Mouse (Mus musculus) heart, postnatal 0 days (tissue): ENCODE measurements around the gene Znrf3. TPM values are rescaled to one million over a fixed set of nuclear protein-coding genes. Genes with fewer than 3 reads are reported as not detected.

Experiments
- ATAC-seq: fragments of 200-750 bp; cut with Nextera tagmentation; 2 replicates; pipeline ENCODE4 v1.8.0; 2017; ENCODE audit warnings: low read depth, moderate number of reproducible peaks, moderate library complexity; ENCODE audit not compliant: insufficient read depth
- DNase-seq: peaks from one replicate; pipeline ENCODE4 v3.0.0-alpha.2; 2016; ENCODE audit warnings: low spot score
- H3K27ac ChIP-seq: fragments of 300-500 bp; sonication (generic); 2 replicates; pipeline ENCODE4 v1.5.1; 2014; ENCODE audit warnings: low read depth, mild to moderate bottlenecking
- H3K27me3 ChIP-seq: fragments of 300-500 bp; sonication (generic); 2 replicates; pipeline ENCODE4 v1.6.1; 2014; ENCODE audit warnings: low read length, mixed read lengths; ENCODE audit not compliant: control insufficient read depth, insufficient read depth
- H3K36me3 ChIP-seq: fragments of 300-500 bp; sonication (generic); replicated peaks from 2 replicates; pipeline ENCODE4 v1.6.1; 2014; ENCODE audit warnings: low read length, mixed read lengths; ENCODE audit not compliant: control insufficient read depth, insufficient read depth
- H3K4me1 ChIP-seq: fragments of 300-500 bp; sonication (generic); 2 replicates; pipeline ENCODE4 v1.6.1; 2014; ENCODE audit warnings: antibody characterized with exemption; ENCODE audit not compliant: control insufficient read depth, insufficient read depth
- H3K4me2 ChIP-seq: fragments of 300-500 bp; sonication (generic); 2 replicates; pipeline ENCODE4 v1.6.1; 2014; ENCODE audit warnings: low read depth, mild to moderate bottlenecking, low read length, moderate library complexity
- H3K4me3 ChIP-seq: fragments of 300-500 bp; sonication (generic); 2 replicates; pipeline ENCODE4 v1.5.1; 2014; ENCODE audit warnings: low read depth, low read length
- H3K9ac ChIP-seq: fragments of 300-500 bp; sonication (generic); replicated peaks from 2 replicates; pipeline ENCODE4 v1.6.1; 2014; ENCODE audit warnings: low read depth, low read length, mixed read lengths
- H3K9me3 ChIP-seq: fragments of 300-500 bp; sonication (generic); replicated peaks from 2 replicates; pipeline ENCODE4 v1.6.1; 2016; ENCODE audit warnings: low read length; ENCODE audit not compliant: control insufficient read depth
- CTCF ChIP-seq: IDR thresholded peaks from 2 replicates; pipeline ENCODE4 v1.5.1; 2016; ENCODE audit warnings: antibody characterized with exemption, control low read depth, low read depth
- EP300 ChIP-seq: IDR thresholded peaks from 2 replicates; pipeline ENCODE4 v1.6.1; 2016; ENCODE audit warnings: antibody characterized with exemption, low read depth
- WGBS: fragments of 180-500 bp; shearing (Covaris S2); extraction: QIAGEN DNeasy Blood & Tissue Kit; methylation state at CpG from one replicate; pipeline ENCODE4 v1.1.7; 2014; 5-methylcytosine and 5-hydroxymethylcytosine counted together
- polyA plus RNA-seq: library from polyadenylated mRNA; unstranded; fragments of >200 nt; fragmentation: Nextera tagmentation; extraction: Ambion mirVana; gene quantifications from 2 replicates; pipeline ENCODE4 v1.2.1, GENCODE M21; 2015
- total RNA-seq: library from RNA; depleted of rRNA; stranded (reverse); fragments of >200 nt; gene quantifications from 2 replicates; pipeline ENCODE4 v1.2.3, GENCODE M21; 2014; ENCODE audit warnings: low replicate concordance

Znrf3 gene
- total and polyA plus RNA-seq, 2 experiments from 2014 or later: 6.4 to 7.0 TPM

GRCm38 (mm10) chr11:5254016-5254415, 190.6 kb downstream of the Znrf3 start:
- TF ChIP-seq CTCF (no peak), EP300 (no peak)
- 19% methylated on average over 2 of the region's 2 CpGs for WGBS
- ATAC-seq: no peak
- H3K9me3 ChIP-seq: no peaks in the 10 kb centered on the region
- H3K27ac ChIP-seq: peak overlapping the region; percentile 66; the same call in 1 of the 2 replicates
- no peaks in the 10 kb centered on the region for H3K27me3 ChIP-seq
- DNase-seq: no peak
- peaks cover 51% of the 10 kb centered on the region for H3K4me1 ChIP-seq
- H3K9ac ChIP-seq: no peak overlapping the region
- no peak overlapping the region; the same call in 1 of the 2 replicates for H3K4me2 ChIP-seq
- no peak overlapping the region for H3K4me3 ChIP-seq
- 0 out of 2 replicates have a peak, but pooled peaks cover 4% of the 10 kb centered on the region for H3K36me3 ChIP-seq

GRCm38 (mm10) chr11:5253528-5253927, 191.1 kb downstream of the Znrf3 start:
- ATAC-seq (no peak), DNase-seq (no peak)
- H3K4me3 ChIP-seq: no peak overlapping the region
- TF ChIP-seq CTCF: no peak
- no peak for TF ChIP-seq EP300
- WGBS: 29% methylated on average over 3 of the region's 3 CpGs
- no peaks in the 10 kb centered on the region for H3K9me3 ChIP-seq
- H3K4me1 ChIP-seq: peaks cover 51% of the 10 kb centered on the region
- H3K27ac ChIP-seq: peak overlapping the region; percentile 66; the same call in 1 of the 2 replicates
- H3K36me3 ChIP-seq: 0 out of 2 replicates have a peak, but pooled peaks cover 4% of the 10 kb centered on the region
- no peak overlapping the region for H3K9ac ChIP-seq
- no peaks in the 10 kb centered on the region for H3K27me3 ChIP-seq
- no peak overlapping the region; the same call in 1 of the 2 replicates for H3K4me2 ChIP-seq

DNA sequence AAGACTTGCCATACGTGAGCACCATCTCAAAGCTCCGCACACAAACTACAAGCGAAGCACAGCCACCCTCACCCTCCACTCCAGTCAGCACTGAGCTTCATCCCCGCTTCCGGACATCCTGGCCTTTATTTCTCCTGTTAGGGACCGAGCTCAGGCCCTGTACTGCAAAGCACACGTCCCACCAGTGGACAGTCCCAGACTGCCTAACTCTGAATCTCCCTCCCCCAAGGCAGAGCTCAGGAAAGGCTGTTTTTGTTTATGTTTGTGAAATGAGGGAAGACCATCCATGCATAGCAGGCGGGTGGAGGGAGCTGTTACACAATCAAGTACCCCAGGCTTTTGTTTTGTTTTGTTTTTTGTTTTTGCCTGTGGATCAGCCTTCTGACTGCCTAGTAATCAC, 191.9 kb downstream of the Znrf3 start:
- ATAC-seq: no peak
- Histone ChIP-seq H3K4me2 (no peak overlapping the region), H3K9me3 (no peaks in the 10 kb centered on the region), H3K4me1 (peaks cover 51% of the 10 kb centered on the region), H3K27ac (peak overlapping the region; percentile 66; the same call in 1 of the 2 replicates), H3K4me3 (no peak overlapping the region), H3K9ac (no peak overlapping the region), H3K36me3 (0 out of 2 replicates have a peak, but pooled peaks cover 4% of the 10 kb centered on the region), H3K27me3 (no peaks in the 10 kb centered on the region)
- WGBS: 77% methylated on average over 8 of the region's 8 CpGs
- DNase-seq: no peak
- TF ChIP-seq CTCF: no peak
- no peak for TF ChIP-seq EP300

DNA sequence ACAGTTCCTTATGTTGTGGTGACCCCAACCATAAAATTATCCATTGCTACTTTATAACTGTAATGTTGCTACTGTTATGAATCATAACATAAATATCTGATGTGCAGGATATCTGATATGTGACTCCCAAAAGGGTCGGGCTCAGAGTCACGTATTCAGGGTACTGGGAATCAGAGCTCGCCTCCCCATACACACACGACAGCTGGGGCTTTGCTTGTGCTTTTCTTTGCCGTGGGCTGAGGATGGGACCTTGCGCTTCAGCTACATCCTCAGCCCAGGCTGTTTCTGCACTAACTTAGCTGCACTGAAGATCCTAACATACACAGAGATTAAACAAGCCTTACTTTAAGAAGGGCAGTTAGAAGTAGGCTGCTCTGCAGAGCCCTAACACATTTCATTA, 193.5 kb downstream of the Znrf3 start:
- no peak overlapping the region for H3K27ac ChIP-seq
- no peak for DNase-seq
- H3K27me3 ChIP-seq: no peaks in the 10 kb centered on the region
- no peaks in the 10 kb centered on the region for H3K9me3 ChIP-seq
- 57% methylated on average over 6 of the region's 6 CpGs for WGBS
- no peak for ATAC-seq
- H3K36me3 ChIP-seq: no peaks in the 10 kb centered on the region
- no peak overlapping the region for H3K4me3 ChIP-seq
- peaks cover 41% of the 10 kb centered on the region for H3K4me1 ChIP-seq
- H3K9ac ChIP-seq: no peak overlapping the region
- no peak overlapping the region for H3K4me2 ChIP-seq
- TF ChIP-seq CTCF (no peak), EP300 (no peak)

DNA sequence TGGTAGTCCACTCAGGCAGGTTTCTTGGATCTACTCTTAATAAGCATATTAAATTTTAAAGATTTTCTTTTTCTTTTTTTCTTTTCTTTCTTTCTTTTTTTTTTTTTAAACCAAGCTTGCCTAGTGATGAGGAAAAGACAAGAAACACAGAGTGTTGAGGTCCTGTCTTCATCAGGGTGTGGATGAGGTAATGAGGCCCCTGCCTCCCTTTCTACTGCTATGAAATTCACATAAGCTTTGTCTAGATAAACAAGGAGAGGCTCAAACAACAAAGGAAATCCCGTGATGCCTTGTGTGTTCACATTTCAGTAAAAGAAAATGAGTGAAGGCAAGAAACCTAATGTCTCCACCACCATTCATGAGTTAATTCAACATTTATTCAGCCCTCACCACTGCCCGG, 196.4 kb downstream of the Znrf3 start:
- no peak for TF ChIP-seq CTCF
- no peak for TF ChIP-seq EP300
- Histone ChIP-seq H3K4me3 (no peak overlapping the region), H3K4me1 (peaks cover 44% of the 10 kb centered on the region), H3K27me3 (no peaks in the 10 kb centered on the region), H3K4me2 (no peak overlapping the region), H3K27ac (no peak overlapping the region), H3K9ac (no peak overlapping the region), H3K9me3 (no peaks in the 10 kb centered on the region), H3K36me3 (peaks cover 3% of the 10 kb centered on the region)
- WGBS: 65% methylated on average over 2 of the region's 2 CpGs
- ATAC-seq (no peak), DNase-seq (no peak)

GRCm38 (mm10) chr11:5245431-5245830, 199.2 kb downstream of the Znrf3 start:
- no peak overlapping the region for H3K9ac ChIP-seq
- peaks cover 22% of the 10 kb centered on the region for H3K36me3 ChIP-seq
- H3K9me3 ChIP-seq: no peaks in the 10 kb centered on the region
- H3K4me3 ChIP-seq: no peak overlapping the region
- 0 out of 2 replicates have a peak overlapping the region, but pooled peaks have one; percentile 56 for H3K4me2 ChIP-seq
- peak overlapping the region; percentile 85 for H3K27ac ChIP-seq
- DNase-seq (no peak), ATAC-seq (no peak)
- no peaks in the 10 kb centered on the region for H3K27me3 ChIP-seq
- 56% methylated on average over 7 of the region's 7 CpGs for WGBS
- no peak for TF ChIP-seq EP300
- TF ChIP-seq CTCF: no peak
- H3K4me1 ChIP-seq: peaks cover 36% of the 10 kb centered on the region
